Mouse (Mus musculus): ENCODE results near the gene St6galnac3. TPM values are rescaled to one million over a fixed set of nuclear protein-coding genes. Genes with fewer than 3 reads are reported as not detected.
A peak's percentile ranks its signal among the peaks of the same experiment; 100 is the strongest.

Gene St6galnac3
- polyA plus RNA-seq, 1 experiment from 2014 or later = 26.6 TPM

DNA sequence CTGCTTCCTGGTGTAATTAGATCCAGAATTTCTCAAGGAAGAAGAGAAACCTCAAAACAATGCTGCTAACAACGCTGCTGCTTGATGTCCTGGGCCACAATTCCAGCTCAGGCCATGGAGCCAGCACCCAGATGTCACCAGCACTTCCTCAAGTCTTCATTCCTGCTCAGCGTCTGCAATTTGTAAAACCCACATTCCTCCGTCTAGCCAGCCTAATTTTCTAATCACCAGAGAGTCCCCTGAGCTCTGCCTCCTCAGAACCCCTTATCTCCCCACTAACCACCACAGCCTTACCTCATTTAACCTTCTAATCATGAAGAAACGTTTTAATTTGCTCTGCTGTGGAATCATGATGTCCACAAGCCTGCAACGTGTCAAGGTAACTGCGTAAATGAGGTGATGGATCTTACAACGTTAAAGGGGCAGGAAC is 213.8 kb downstream of the St6galnac3 start:
- Histone ChIP-seq H3K9me3 (ENCODE audit: control insufficient read depth, low read length) (no peaks in the 10 kb centered on the region), H3K4me2 (ENCODE audit: low read length) (no peak overlapping the region), H3K4me1 (ENCODE audit: control insufficient read depth, insufficient read depth, low read length) (peaks cover 13% of the 10 kb centered on the region), H3K9ac (replicated peaks; ENCODE audit: low read length) (no peak overlapping the region), H3K36me3 (ENCODE audit: control insufficient read depth, insufficient read depth, low read length) (no peaks in the 10 kb centered on the region), H3K27me3 (ENCODE audit: control insufficient read depth, insufficient read depth, low read length) (no peaks in the 10 kb centered on the region), H3K4me3 (replicated peaks; ENCODE audit: low read depth, low read length) (no peak overlapping the region), H3K27ac (replicated peaks; ENCODE audit: low read depth, low read length) (no peak overlapping the region)
- DNase-seq = no peak
- WGBS = 64% methylated on average over 7 of the region's 7 CpGs
- ATAC-seq (ENCODE audit: low FRiP score, low TSS enrichment) = no peak

DNA sequence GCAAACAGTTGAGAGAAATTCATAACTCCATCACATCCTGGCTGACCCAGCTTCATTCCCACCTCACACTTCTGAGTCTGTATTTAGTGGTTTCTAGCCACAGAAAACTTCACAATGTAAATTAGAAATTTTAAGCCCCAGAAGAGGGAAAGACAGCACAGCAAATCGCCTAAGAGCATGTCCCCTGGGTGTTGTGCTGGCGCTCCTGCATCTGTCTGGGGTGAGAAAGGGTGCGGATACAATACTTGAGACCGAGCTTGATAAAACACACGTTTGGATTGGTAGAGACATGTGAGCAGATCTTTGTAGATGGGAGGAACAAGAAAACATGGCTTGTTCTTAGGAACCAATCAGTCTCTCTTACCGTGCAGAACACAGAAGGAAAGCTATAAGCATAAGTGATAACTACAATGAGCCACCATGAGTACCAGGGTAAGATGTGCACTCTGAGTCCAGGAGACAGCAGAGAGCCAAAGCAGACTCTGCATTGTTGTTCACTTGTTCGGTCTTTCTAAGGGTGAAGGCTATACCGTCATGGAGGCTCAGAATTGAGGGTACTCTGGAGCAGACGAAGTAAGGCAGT is 214.8 kb downstream of the St6galnac3 start:
- DNase-seq = no peak
- no peak overlapping the region for H3K27ac ChIP-seq (replicated peaks; ENCODE audit: low read depth, low read length)
- H3K27me3 ChIP-seq (ENCODE audit: control insufficient read depth, insufficient read depth, low read length) = no peaks in the 10 kb centered on the region
- ATAC-seq (ENCODE audit: low FRiP score, low TSS enrichment) = no peak
- H3K9ac ChIP-seq (replicated peaks; ENCODE audit: low read length) = no peak overlapping the region
- no peaks in the 10 kb centered on the region for H3K36me3 ChIP-seq (ENCODE audit: control insufficient read depth, insufficient read depth, low read length)
- H3K9me3 ChIP-seq (ENCODE audit: control insufficient read depth, low read length) = no peaks in the 10 kb centered on the region
- no peak overlapping the region for H3K4me2 ChIP-seq (ENCODE audit: low read length)
- no peak overlapping the region for H3K4me3 ChIP-seq (replicated peaks; ENCODE audit: low read depth, low read length)
- peaks cover 13% of the 10 kb centered on the region for H3K4me1 ChIP-seq (ENCODE audit: control insufficient read depth, insufficient read depth, low read length)
- WGBS = 86% methylated on average over 9 of the region's 9 CpGs

DNA sequence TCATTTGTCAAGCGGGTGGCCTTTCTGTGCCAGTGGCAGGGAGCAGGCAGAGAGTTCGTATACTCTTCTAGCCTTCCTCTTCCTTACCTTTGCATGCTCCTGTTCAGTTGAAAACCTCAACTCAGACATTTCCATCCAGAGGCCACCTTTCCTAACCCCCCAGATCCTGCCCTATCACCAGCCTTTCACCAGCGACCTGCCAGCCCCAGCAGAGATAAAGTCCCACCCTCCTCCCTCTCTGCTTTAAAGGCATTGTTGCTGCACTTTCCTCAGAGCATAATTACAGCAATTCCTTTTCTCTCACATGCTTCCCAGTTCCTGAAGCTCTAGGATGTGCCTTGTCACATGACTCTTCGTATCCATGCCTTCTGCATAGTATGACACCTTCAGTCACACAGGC is 215.3 kb downstream of the St6galnac3 start:
- ATAC-seq (ENCODE audit: low FRiP score, low TSS enrichment) (no peak), DNase-seq (no peak)
- peak overlapping the region; percentile 32; the same call in 1 of the 2 replicates for H3K27ac ChIP-seq (replicated peaks; ENCODE audit: low read depth, low read length)
- no peak overlapping the region for H3K4me2 ChIP-seq (ENCODE audit: low read length)
- WGBS = 63% methylated on average over 4 of the region's 4 CpGs
- no peaks in the 10 kb centered on the region for H3K9me3 ChIP-seq (ENCODE audit: control insufficient read depth, low read length)
- H3K4me3 ChIP-seq (replicated peaks; ENCODE audit: low read depth, low read length) = no peak overlapping the region
- no peaks in the 10 kb centered on the region for H3K36me3 ChIP-seq (ENCODE audit: control insufficient read depth, insufficient read depth, low read length)
- no peak overlapping the region for H3K9ac ChIP-seq (replicated peaks; ENCODE audit: low read length)
- H3K4me1 ChIP-seq (ENCODE audit: control insufficient read depth, insufficient read depth, low read length) = peaks cover 13% of the 10 kb centered on the region
- no peaks in the 10 kb centered on the region for H3K27me3 ChIP-seq (ENCODE audit: control insufficient read depth, insufficient read depth, low read length)

DNA sequence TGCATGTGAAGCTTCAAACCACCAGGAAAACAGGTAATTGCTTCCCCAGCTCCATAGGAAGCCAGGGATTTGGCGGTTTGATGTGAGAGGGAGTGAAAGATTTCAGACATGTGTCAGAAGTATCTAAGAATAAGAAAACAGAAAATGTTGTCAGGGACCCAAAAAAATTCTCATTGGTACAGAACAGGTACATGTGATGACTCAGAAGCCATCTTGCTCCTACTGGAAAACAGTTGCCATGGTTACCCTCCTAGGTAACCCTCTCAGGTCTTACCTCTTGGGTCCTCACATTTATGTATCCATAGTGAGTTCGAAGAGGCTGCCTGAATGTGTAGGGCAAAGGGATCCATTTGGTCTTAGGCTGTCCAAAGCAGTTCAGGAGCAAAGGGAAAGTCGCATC is 215.9 kb downstream of the St6galnac3 start:
- Histone ChIP-seq H3K4me2 (ENCODE audit: low read length) (no peak overlapping the region), H3K9ac (replicated peaks; ENCODE audit: low read length) (no peak overlapping the region), H3K36me3 (ENCODE audit: control insufficient read depth, insufficient read depth, low read length) (no peaks in the 10 kb centered on the region), H3K9me3 (ENCODE audit: control insufficient read depth, low read length) (no peaks in the 10 kb centered on the region), H3K27ac (replicated peaks; ENCODE audit: low read depth, low read length) (peak overlapping the region; percentile 32), H3K4me3 (replicated peaks; ENCODE audit: low read depth, low read length) (no peak overlapping the region), H3K4me1 (ENCODE audit: control insufficient read depth, insufficient read depth, low read length) (peaks cover 13% of the 10 kb centered on the region), H3K27me3 (ENCODE audit: control insufficient read depth, insufficient read depth, low read length) (no peaks in the 10 kb centered on the region)
- 76% methylated on average over 3 of the region's 3 CpGs for WGBS
- DNase-seq (peak; percentile 74), ATAC-seq (ENCODE audit: low FRiP score, low TSS enrichment) (no peak)

DNA sequence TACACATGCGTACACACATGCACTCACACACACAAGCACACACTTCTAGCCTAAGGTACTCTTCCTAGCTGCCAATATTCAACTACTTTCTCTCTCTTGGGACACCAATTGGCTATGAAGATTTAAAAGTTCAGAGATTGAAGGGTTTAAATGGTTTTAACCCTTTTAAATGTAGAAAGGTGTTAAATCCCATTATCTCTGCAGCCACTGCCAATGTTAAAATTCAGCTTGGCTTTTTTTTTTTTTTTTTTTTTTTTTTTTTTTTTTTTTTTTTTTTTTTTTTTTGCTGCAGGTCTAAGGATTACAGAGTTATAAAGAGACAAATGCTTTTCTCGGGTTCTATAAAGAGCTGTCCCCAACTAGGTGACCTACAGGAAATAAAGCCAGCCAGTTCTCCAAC is 216.4 kb downstream of the St6galnac3 start:
- no peak overlapping the region for H3K4me3 ChIP-seq (replicated peaks; ENCODE audit: low read depth, low read length)
- no peaks in the 10 kb centered on the region for H3K27me3 ChIP-seq (ENCODE audit: control insufficient read depth, insufficient read depth, low read length)
- peaks cover 13% of the 10 kb centered on the region for H3K4me1 ChIP-seq (ENCODE audit: control insufficient read depth, insufficient read depth, low read length)
- DNase-seq = no peak
- H3K36me3 ChIP-seq (ENCODE audit: control insufficient read depth, insufficient read depth, low read length) = no peaks in the 10 kb centered on the region
- WGBS = 63% methylated on average over 2 of the region's 2 CpGs
- H3K9me3 ChIP-seq (ENCODE audit: control insufficient read depth, low read length) = no peaks in the 10 kb centered on the region
- no peak overlapping the region for H3K4me2 ChIP-seq (ENCODE audit: low read length)
- H3K9ac ChIP-seq (replicated peaks; ENCODE audit: low read length) = no peak overlapping the region
- ATAC-seq (ENCODE audit: low FRiP score, low TSS enrichment) = no peak
- H3K27ac ChIP-seq (replicated peaks; ENCODE audit: low read depth, low read length) = 0 out of 2 replicates have a peak overlapping the region, but pooled peaks have one; percentile 32

DNA sequence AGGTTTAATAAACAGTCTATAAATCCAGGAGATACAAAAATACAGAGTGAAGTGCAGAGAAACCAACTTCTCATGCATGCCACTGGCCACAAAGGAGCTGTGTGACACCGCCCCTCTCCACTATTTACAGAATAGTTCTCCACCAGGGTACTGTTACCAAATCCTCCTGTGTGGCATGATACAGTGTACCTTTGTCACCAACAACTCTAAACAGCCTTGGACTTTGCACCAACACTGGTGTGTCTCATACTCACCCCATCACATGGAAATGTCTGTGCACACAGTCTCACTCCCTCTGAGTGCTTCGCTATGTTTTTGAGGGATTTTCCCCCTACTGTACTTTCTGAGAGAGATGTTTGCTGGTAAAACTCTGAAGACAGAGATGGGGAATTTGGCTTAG is 217.4 kb downstream of the St6galnac3 start:
- Histone ChIP-seq H3K27me3 (ENCODE audit: control insufficient read depth, insufficient read depth, low read length) (no peaks in the 10 kb centered on the region), H3K27ac (replicated peaks; ENCODE audit: low read depth, low read length) (no peak overlapping the region), H3K4me3 (replicated peaks; ENCODE audit: low read depth, low read length) (no peak overlapping the region), H3K4me1 (ENCODE audit: control insufficient read depth, insufficient read depth, low read length) (peaks cover 14% of the 10 kb centered on the region), H3K9me3 (ENCODE audit: control insufficient read depth, low read length) (no peaks in the 10 kb centered on the region), H3K36me3 (ENCODE audit: control insufficient read depth, insufficient read depth, low read length) (no peaks in the 10 kb centered on the region), H3K4me2 (ENCODE audit: low read length) (no peak overlapping the region), H3K9ac (replicated peaks; ENCODE audit: low read length) (no peak overlapping the region)
- 94% methylated on average over 2 of the region's 2 CpGs for WGBS
- ATAC-seq (ENCODE audit: low FRiP score, low TSS enrichment) (no peak), DNase-seq (no peak)

DNA sequence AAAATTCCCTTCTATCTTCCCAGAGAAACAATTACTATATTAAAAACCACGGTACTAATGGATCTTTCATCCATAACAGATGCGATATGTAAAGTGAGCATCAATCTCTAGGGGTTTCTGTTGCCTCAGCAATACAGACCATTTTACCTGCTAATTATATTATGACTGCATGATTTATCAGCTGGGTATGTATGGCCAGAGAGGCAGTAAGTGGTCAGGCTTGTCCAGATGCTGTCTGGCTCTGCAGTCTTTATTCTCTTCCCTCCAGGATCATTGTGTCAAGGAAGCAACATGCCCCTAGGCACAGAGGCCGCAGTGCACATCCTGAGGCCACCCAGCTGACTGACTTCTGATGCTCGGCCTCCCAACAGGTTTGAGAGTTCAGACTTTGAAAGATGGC is 222.5 kb downstream of the St6galnac3 start:
- H3K9ac ChIP-seq (replicated peaks; ENCODE audit: low read length) = no peak overlapping the region
- H3K27ac ChIP-seq (replicated peaks; ENCODE audit: low read depth, low read length) = no peak overlapping the region
- H3K4me2 ChIP-seq (ENCODE audit: low read length) = no peak overlapping the region
- no peak overlapping the region for H3K4me3 ChIP-seq (replicated peaks; ENCODE audit: low read depth, low read length)
- no peaks in the 10 kb centered on the region for H3K9me3 ChIP-seq (ENCODE audit: control insufficient read depth, low read length)
- no peaks in the 10 kb centered on the region for H3K36me3 ChIP-seq (ENCODE audit: control insufficient read depth, insufficient read depth, low read length)
- 0 out of 2 replicates have a peak, but pooled peaks cover 10% of the 10 kb centered on the region for H3K4me1 ChIP-seq (ENCODE audit: control insufficient read depth, insufficient read depth, low read length)
- 43% methylated on average over 4 of the region's 4 CpGs for WGBS
- no peaks in the 10 kb centered on the region for H3K27me3 ChIP-seq (ENCODE audit: control insufficient read depth, insufficient read depth, low read length)
- DNase-seq (no peak), ATAC-seq (ENCODE audit: low FRiP score, low TSS enrichment) (no peak; the same call in 1 of the 2 replicates)

DNA sequence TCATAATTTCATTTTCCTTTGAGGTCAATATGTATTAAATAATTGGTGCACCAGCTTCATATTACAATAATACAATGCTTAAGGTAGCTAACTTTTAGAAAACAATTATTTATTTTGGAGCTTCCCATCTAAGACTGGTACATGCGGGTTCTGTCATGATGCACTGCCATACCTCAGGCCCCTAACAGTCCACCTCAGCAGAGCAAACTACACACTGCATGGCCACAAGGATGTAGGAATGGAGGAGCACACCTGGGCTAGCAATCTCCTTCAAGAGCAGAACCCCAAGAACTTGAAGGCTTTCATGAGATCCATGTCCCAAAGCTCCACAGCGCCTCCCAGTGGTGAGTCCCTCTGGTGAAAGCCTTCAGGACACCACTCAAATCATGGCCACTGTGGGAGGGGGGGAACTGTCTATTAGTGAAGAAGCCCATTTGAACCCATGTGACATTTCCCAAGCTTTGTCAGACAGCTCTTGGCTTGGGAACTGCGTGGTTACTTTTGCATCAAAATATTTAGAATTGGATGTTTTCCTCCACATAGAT is 223.6 kb downstream of the St6galnac3 start:
- Histone ChIP-seq H3K4me2 (ENCODE audit: low read length) (no peak overlapping the region), H3K4me1 (ENCODE audit: control insufficient read depth, insufficient read depth, low read length) (0 out of 2 replicates have a peak, but pooled peaks cover 10% of the 10 kb centered on the region), H3K9ac (replicated peaks; ENCODE audit: low read length) (no peak overlapping the region), H3K9me3 (ENCODE audit: control insufficient read depth, low read length) (no peaks in the 10 kb centered on the region), H3K36me3 (ENCODE audit: control insufficient read depth, insufficient read depth, low read length) (no peaks in the 10 kb centered on the region), H3K27ac (replicated peaks; ENCODE audit: low read depth, low read length) (no peak overlapping the region), H3K4me3 (replicated peaks; ENCODE audit: low read depth, low read length) (no peak overlapping the region), H3K27me3 (ENCODE audit: control insufficient read depth, insufficient read depth, low read length) (no peaks in the 10 kb centered on the region)
- WGBS = 65% methylated on average over 3 of the region's 3 CpGs
- ATAC-seq (ENCODE audit: low FRiP score, low TSS enrichment) (no peak), DNase-seq (peak; percentile 81)

DNA sequence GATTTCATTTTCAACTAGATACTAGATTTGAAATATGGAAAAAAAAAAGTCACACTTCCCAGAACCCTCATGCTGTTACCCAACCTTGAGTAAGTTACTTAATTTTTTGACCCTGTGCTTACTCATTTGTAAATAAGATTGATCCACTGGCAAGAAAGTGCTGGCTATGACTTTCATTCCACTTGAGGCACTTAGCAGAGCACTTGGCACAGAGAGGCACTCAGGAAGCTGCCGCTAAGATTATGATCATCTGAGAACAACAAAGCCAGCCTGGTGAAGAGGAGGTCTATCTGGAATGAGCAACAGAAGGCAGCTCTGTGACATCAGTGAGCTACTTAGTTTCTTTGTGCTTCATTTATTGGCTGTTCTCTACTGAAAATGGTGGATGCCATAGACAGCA is 232.0 kb downstream of the St6galnac3 start:
- ATAC-seq (ENCODE audit: low FRiP score, low TSS enrichment) = no peak
- H3K4me3 ChIP-seq (replicated peaks; ENCODE audit: low read depth, low read length) = no peak overlapping the region
- no peaks in the 10 kb centered on the region for H3K36me3 ChIP-seq (ENCODE audit: control insufficient read depth, insufficient read depth, low read length)
- no peak overlapping the region for H3K9ac ChIP-seq (replicated peaks; ENCODE audit: low read length)
- no peak overlapping the region for H3K4me2 ChIP-seq (ENCODE audit: low read length)
- no peak for DNase-seq
- H3K4me1 ChIP-seq (ENCODE audit: control insufficient read depth, insufficient read depth, low read length) = peaks cover 6% of the 10 kb centered on the region; the same call in 1 of the 2 replicates
- 77% methylated on average over 1 of the region's 1 CpGs for WGBS
- H3K27ac ChIP-seq (replicated peaks; ENCODE audit: low read depth, low read length) = no peak overlapping the region
- no peaks in the 10 kb centered on the region for H3K9me3 ChIP-seq (ENCODE audit: control insufficient read depth, low read length)
- H3K27me3 ChIP-seq (ENCODE audit: control insufficient read depth, insufficient read depth, low read length) = no peaks in the 10 kb centered on the region

All from midbrain, embryonic 14.5 days (tissue).